Mouse (Mus musculus): Measurements from ENCODE around the gene Mms19.

GRCm38 (mm10) chr19:41943841-41944240 lies 37.1 kb downstream of the Mms19 start:
- TF ChIP-seq CTCF (IDR thresholded peaks at IDR 0.05; ENCODE audit: borderline replicate concordance, insufficient read depth, low read depth, low read length) (no peak), POLR2A (IDR thresholded peaks at IDR 0.05; ENCODE audit: borderline replicate concordance, insufficient read depth, low read length) (no peak)

Data from cerebellum, adult 2 months (tissue).